ENCODE assay signal across 21 mouse cellular contexts in genomic region chr10:119723671-119724070, GRCm38 (mm10).
DNase-seq lines count a peak whose midpoint lies in the region; ATAC-seq and TF ChIP-seq lines count a peak whose summit lies in the region.
"Had no signal": no experiment of that assay in that cellular context is flagged by ENCODE, and none has a peak within 500 bp of the region (broad histone marks: within the 10 kb centered on the region; RNA-seq: fewer than 3 reads in every experiment).

No protein-coding gene starts in this region.

- WGBS in midbrain, embryonic 11.5 days: 68% methylated on average over 9 of the region's 9 CpGs
- WGBS in midbrain, embryonic 10.5 days: 79% methylated on average over 9 of the region's 9 CpGs
- WGBS in olfactory bulb, adult 2 months: 75% methylated on average over 9 of the region's 9 CpGs

- no peak for TF ChIP-seq POLR2A in brain, embryonic 14.5 days (IDR thresholded peaks at IDR 0.05; ENCODE audit: borderline replicate concordance, extremely low read depth, insufficient read depth, insufficient read length, poor library complexity, severe bottlenecking)
- no peak for TF ChIP-seq POLR2A in olfactory bulb, adult 2 months (IDR thresholded peaks at IDR 0.05; ENCODE audit: insufficient read depth, low read depth, low read length)

- H3K36me3 ChIP-seq in midbrain, embryonic 11.5 days (ENCODE audit: control insufficient read depth, insufficient read depth, low read length): no peaks in the 10 kb centered on the region
- no peaks in the 10 kb centered on the region for H3K36me3 ChIP-seq in midbrain, embryonic 10.5 days
- H3K36me3 ChIP-seq: embryonic facial prominence, embryonic 15.5 days; forebrain, embryonic 10.5 days; heart, embryonic 13.5 days had no signal

- H3K4me2 ChIP-seq in midbrain, embryonic 11.5 days: no peak overlapping the region
- H3K4me2 ChIP-seq: embryonic facial prominence, embryonic 15.5 days; heart, embryonic 13.5 days had no signal

- H3K4me1 ChIP-seq in midbrain, embryonic 11.5 days (ENCODE audit: control insufficient read depth, insufficient read depth, low read length): peaks cover 5% of the 10 kb centered on the region
- peaks cover 37% of the 10 kb centered on the region for H3K4me1 ChIP-seq in midbrain, embryonic 10.5 days
- peaks cover 20% of the 10 kb centered on the region for H3K4me1 ChIP-seq in olfactory bulb, adult 2 months (ENCODE audit: control insufficient read depth, insufficient read depth, low read length)
- H3K4me1 ChIP-seq: embryonic facial prominence, embryonic 15.5 days had no signal

- no peak overlapping the region for H3K4me3 ChIP-seq in midbrain, embryonic 11.5 days (ENCODE audit: low read depth, low read length)
- no peak overlapping the region for H3K4me3 ChIP-seq in midbrain, embryonic 10.5 days
- no peak overlapping the region for H3K4me3 ChIP-seq in olfactory bulb, adult 2 months (ENCODE audit: insufficient read depth, low read depth, low read length)
- H3K4me3 ChIP-seq: embryonic facial prominence, embryonic 15.5 days; erythroblast, embryonic 14.5 days; forebrain, embryonic 10.5 days; gastrocnemius, adult 2 months; heart, embryonic 13.5 days had no signal

- H3K9me3 ChIP-seq in midbrain, embryonic 11.5 days (ENCODE audit: control insufficient read depth, low read length): no peaks in the 10 kb centered on the region
- no peaks in the 10 kb centered on the region for H3K9me3 ChIP-seq in midbrain, embryonic 10.5 days (replicated peaks)
- H3K9me3 ChIP-seq: embryonic facial prominence, embryonic 15.5 days; forebrain, embryonic 10.5 days; heart, embryonic 13.5 days had no signal

- no peak for TF ChIP-seq CTCF in brain, embryonic 14.5 days (IDR thresholded peaks at IDR 0.05; ENCODE audit: borderline replicate concordance, extremely low read depth, insufficient read depth, insufficient read length)
- no peak for TF ChIP-seq CTCF in olfactory bulb, adult 2 months (IDR thresholded peaks at IDR 0.05; ENCODE audit: insufficient read depth, low read depth, low read length)

- H3K9ac ChIP-seq in midbrain, embryonic 11.5 days (ENCODE audit: low read length): no peak overlapping the region
- H3K9ac ChIP-seq: embryonic facial prominence, embryonic 15.5 days; heart, embryonic 13.5 days had no signal

- ATAC-seq in midbrain, embryonic 11.5 days (ENCODE audit: low FRiP score): 0 out of 2 replicates have a peak, but pooled peaks have one; percentile 16
- ATAC-seq: forebrain, embryonic 14.5 days; hindbrain, postnatal 0 days had no signal

- no peak overlapping the region for H3K27ac ChIP-seq in midbrain, embryonic 11.5 days (ENCODE audit: low read depth, low read length)
- no peak overlapping the region for H3K27ac ChIP-seq in midbrain, embryonic 10.5 days (replicated peaks)
- peak overlapping the region; percentile 49; the same call in 1 of the 2 replicates for H3K27ac ChIP-seq in olfactory bulb, adult 2 months (ENCODE audit: insufficient read depth, low read depth, low read length)
- H3K27ac ChIP-seq: embryonic facial prominence, embryonic 15.5 days; forebrain, embryonic 10.5 days; gastrocnemius, adult 2 months; heart, embryonic 13.5 days; hindbrain, postnatal 0 days had no signal

- H3K27me3 ChIP-seq in midbrain, embryonic 11.5 days (ENCODE audit: control insufficient read depth, insufficient read depth, low read length): no peaks in the 10 kb centered on the region
- no peaks in the 10 kb centered on the region for H3K27me3 ChIP-seq in midbrain, embryonic 10.5 days (ENCODE audit: low read depth, poor library complexity, severe bottlenecking)
- H3K27me3 ChIP-seq: embryonic facial prominence, embryonic 15.5 days; heart, embryonic 13.5 days had no signal

- no peak for DNase-seq in midbrain, embryonic 11.5 days (ENCODE audit: low spot score, missing footprints)
- no peak for DNase-seq in midbrain, embryonic 10.5 days (ENCODE audit: low spot score)
- peak; percentile 93 for DNase-seq in MN1 (ENCODE audit: low spot score)
- peak; percentile 29 for DNase-seq in brain, embryonic 14.5 days (ENCODE audit: low read depth)
- DNase-seq in retina, postnatal 1 day: no peak
- DNase-seq: adrenal gland, adult 8-10 months; adrenal gland, postnatal 36 days; cerebellum, adult 11 months; cerebellum, adult 8-10 months; embryo, embryonic 11 days; gastrocnemius, adult 2 months; gastrocnemius, postnatal 25 days; heart, adult 11 months; heart, postnatal 36 days had no signal

Comparison
In these comparisons a context has a peak if more than half of its experiments do, and no peak if none do; other contexts are left out.
1. DNase-seq: peak in MN1 (single experiment) and brain, embryonic 14.5 days (single experiment); none in midbrain, embryonic 11.5 days (single experiment), midbrain, embryonic 10.5 days (single experiment) and retina, postnatal 1 day (single experiment).